Mouse (Mus musculus) cerebellum, postnatal 36 days (tissue): ENCODE measurements around the gene Gm17651.

ENCODE experiments used
- DNase-seq, 2 experiments: peaks; one replicate each; pipeline ENCODE4 v3.0.0; 2021 to 2022; ENCODE audit warnings: mixed read lengths in 2 of 2

The Gm17651 gene

DNA sequence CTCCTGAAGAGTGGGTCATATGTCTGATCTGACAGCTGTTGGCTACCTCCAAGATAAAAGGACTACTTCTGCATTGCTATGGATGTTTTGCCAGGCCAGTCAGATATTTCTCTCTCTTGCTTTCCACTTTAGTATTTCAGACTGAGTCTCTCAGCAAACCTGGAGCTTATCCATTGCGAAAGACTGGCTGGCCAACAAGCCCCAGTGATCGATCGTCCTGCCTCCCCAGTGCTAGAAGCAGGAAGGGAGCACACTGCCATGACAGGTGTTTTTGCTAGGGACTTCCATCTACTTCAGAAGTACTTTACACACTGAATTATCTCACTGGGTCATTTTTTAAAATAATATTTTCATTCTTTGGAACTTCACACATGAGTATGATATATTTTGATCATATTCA, 3.9 kb upstream of the Gm17651 start:
- DNase-seq = no peak

GRCm38 (mm10) chr3:97676126-97676525, 1.6 kb upstream of the Gm17651 start:
- no peak for DNase-seq

DNA sequence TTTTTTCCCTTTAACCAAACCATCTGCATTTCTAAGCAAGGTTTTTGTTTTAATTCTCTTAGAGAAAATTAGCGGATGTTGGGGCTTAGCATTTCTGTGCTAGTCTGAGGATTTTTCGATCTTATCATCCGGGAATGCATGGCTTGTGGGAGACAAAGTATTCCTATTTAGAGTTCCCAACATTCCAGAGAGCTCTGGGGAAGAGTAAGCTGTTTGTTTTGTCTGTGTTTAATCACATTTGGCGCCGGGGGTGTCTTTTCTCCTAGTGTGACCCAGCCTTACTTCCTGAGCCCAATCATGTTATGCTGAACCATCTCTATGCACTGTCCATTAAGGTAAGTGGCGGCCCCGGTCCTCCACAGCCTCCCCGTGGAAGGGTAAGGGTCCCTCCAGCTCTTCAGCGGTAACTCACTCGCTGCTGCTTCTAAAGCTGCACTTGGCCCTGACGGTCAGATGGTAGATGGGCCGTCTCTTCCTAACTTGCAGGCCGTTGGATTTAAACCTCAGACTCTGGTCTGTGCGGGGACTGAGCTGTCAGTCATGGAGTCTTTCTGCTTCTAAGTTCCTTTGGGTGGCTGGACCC, 7.3 kb downstream of the Gm17651 start:
- no peak for DNase-seq

GRCm38 (mm10) chr3:97666154-97666553, 8.3 kb downstream of the Gm17651 start:
- DNase-seq = no peak

GRCm38 (mm10) chr3:97665525-97665924, 9.0 kb downstream of the Gm17651 start:
- DNase-seq = no peak

DNA sequence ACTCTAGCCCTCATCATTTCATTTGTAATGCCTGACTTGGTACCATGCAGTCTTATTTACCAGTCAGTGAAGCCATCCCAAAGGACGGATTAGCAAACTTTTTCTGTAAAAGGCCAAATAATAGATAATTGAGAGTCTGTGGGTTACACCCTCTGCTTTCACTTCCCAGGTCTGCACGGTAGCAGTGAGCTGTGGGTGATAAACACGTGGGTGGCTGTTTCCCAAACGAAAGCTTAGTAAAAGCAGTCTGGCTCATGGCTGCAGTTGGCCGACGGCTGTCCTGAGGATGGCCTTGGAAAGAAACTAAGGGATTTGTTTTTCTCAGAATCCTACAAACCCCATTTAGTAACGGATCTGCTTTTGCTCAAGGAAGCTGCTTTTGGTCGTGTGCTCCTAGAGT, 13.3 kb downstream of the Gm17651 start:
- no peak for DNase-seq

DNA sequence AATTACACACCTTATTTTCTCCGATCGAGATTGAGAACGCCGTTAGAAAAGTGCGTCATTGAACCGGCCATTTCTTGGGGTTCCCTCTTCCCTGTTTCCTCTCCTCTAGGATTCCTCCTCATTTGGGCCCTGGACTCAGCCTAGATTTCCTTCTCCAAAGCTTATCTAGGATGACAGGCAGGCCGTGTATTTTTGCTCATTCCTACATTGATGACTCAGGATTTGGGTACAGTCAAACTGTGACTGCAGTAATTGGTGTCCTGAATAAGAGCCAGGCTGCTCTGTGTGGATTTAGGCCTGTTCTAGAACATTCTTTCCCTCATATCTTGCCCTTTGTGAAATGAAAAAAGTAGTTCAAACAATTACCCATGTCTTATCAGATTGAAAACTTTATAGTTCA, 14.7 kb downstream of the Gm17651 start:
- no peak for DNase-seq

- DNase-seq = peak in 1 of 2 experiments; percentile 19
Measured at GRCm38 (mm10) chr3:97658426-97659193, 15.9 kb downstream of the Gm17651 start.

- DNase-seq = peak; percentile 99
Measured at GRCm38 (mm10) chr3:97657655-97658411, 16.7 kb downstream of the Gm17651 start, which contains the start of gene Prkab2. Prkab2 (plus strand) TSS chr3:97658193.

- no peak for DNase-seq
Measured at GRCm38 (mm10) chr3:97654901-97655300, 19.6 kb downstream of the Gm17651 start.

DNA sequence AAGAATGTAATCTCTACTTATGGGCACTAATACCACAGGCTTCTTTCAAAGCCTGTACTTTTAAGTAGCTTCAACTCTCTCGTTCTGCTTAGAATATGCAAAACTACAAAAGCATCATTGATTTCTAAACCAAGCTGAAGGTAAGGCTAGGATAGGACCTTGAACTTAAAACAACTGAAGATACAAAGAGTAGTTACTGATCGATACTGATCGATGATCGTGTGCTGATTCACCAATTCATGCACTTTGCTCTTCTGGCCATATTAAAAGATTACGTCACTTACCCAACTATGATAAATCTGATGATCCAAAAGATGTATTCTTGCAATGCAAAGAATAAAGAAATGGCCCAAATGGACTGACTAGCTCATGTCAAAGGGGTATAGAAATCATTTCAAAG, 20.7 kb downstream of the Gm17651 start:
- DNase-seq = no peak

GRCm38 (mm10) chr3:97651604-97652003, 22.9 kb downstream of the Gm17651 start:
- DNase-seq = no peak

DNA sequence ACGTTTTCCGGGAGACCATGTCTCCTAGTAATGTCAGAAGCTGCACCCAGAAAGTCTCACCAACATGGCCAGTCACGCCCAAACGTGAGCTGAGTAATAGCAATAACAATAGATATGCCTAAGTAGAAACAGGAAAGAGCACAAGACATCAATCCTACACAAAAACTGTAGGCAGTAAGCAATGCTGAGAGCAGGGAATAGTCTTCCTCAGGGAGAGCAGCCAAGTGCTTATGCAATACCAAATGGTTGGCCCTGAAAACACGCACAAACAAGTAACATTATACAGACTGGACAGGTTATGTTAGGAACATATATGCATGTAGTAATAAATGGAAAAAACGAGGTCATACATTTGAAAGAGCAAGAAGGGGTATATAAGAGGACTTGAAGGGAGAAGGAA, 25.0 kb downstream of the Gm17651 start:
- no peak for DNase-seq

GRCm38 (mm10) chr3:97649022-97649421, 25.5 kb downstream of the Gm17651 start:
- DNase-seq = no peak

- DNase-seq = no peak
Measured at GRCm38 (mm10) chr3:97648518-97648917, 26.0 kb downstream of the Gm17651 start.

DNA sequence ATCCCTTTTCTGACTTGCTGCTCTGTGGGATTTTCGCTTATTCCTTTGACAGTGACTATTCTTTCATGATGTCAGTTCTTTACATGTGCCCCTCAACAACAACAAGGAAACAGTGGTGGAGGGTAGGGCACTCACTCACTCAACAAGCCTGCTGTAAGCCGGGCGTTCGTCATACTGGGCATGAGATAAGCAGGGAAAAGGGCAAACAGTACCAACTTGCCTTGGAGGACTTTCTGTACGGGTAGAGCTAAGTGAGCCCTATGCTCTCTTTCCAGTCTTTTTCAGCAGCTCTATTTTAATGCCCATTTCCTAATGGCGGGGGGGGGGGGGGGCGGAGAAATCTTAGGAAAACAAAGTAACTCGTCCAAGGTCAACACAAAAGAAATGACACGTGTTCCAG, 32.5 kb downstream of the Gm17651 start:
- DNase-seq = no peak

GRCm38 (mm10) chr3:97641396-97641795, 33.1 kb downstream of the Gm17651 start:
- no peak for DNase-seq

DNA sequence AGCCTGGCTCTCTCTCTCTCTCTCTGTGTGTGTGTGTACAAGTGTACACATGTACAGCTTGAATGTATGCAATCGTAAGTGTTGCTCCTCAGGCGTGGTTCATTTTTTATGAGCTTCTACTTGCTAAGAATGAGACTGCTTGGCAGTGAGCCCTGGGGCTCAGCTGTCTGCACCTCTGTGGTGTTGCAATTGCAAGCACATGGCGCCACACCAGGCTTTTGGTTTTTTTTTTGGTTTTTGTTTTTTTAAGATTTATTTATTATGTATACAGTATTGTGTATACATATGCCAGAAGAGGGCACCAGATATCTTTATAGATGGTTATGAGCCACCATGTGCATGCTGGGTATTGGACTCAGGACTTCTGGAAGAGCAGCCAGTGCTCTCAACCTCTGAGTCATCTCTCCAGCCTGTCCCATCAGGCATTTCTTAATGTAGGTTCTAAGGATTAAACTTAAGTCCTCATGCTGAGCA, 40.2 kb downstream of the Gm17651 start:
- DNase-seq = no peak

DNA sequence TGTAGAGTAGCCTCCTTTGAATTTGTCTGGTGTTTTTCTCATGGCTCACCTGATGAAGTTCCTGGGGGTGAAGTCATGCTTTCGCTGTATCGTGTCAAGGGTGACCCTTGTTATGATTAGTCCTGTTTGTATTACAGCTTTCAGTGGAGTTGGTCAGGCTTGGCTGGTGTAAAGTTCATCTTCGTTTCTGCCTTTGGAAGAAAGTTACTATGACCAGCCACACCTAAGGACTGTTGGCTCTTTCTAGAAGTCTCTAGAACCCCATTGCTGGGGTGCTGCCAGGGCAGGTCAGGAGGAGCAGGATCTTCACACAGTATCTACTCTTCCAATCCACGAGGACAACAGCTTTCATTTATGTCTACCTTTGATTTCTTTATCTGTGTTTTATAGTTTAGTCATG, 41.0 kb downstream of the Gm17651 start:
- DNase-seq = no peak

DNA sequence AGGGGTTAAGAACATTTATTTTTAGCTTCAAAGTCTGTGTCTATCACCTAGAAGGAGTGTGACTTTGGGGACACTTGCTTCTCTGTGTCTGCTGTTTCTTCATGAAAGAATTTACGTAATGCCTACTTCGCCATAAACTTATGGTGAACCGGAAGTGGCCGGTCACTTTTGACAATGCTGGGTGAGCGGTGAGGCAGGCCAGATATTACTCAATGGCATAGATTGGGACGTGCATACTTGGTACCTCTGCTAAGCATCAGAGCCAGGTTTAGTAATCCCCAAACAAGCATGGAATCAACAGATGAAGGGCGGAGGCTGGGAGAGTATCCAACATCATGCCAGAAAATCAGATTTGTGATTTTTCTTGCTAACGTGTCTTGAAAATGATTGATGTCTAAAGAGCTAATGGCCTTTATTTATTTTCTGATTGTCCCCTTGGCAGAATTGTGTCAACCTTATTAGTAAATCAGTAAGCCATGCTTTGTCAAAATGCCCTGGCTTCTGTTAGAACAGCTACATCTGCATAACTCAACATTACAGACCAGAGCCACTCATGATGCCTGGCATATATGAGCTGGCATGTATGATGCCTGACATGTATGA, 43.1 kb downstream of the Gm17651 start:
- no peak for DNase-seq

- no peak for DNase-seq
Measured at GRCm38 (mm10) chr3:97630746-97631145, 43.7 kb downstream of the Gm17651 start.

DNA sequence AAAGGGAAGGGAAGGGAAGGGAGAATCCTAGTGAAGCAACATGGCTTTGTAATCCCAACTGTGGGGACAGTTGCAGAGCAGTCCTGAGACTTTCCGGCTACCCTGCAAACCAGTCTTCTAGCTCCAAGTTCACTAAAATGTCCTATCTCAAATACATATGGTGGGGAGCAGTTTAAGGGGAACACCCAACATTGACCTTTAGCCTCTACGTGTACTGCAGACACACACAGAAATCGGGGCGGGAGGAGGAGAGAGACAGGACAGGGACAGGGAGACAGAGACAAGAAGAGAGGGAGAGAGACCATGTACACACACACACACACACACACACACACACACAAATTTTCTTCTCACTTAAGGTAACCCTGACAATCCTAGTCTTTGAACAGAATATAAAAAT, 44.6 kb downstream of the Gm17651 start:
- no peak for DNase-seq

DNA sequence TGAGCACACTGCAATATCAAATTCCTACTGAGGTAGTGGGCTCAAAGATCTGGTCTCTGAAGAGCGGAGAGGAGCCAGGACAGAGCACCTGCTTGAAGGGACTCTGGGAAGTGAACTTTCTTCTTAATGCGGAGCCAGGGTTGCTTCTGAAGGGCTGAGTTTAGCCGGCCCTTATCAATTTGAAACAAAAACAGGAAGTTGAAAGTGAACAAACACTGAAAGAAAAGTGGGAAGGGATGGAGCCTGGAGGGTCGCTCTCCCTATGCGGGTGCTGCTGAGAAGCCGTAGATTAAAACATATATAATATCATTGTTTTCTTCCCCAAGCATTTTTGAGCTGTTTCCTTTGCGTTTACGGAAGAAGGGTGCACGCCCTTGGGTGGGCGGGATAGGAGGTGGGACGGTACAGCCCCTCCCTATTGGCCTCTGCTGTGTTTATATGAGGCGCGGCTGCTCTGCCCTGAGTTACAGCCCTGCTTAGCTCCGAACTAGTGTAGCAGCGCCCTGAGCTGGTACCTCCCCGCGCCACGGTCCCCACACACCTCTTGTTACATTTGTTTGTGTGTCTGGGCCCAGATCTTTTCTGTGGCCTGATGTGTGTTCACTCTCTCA, 46.0 kb downstream of the Gm17651 start, which contains the start of gene Fmo5:
Gene Fmo5 (plus strand): TSS at position 414 of the 611 bp plus-strand sequence.
- peak in 1 of 2 experiments; percentile 4 for DNase-seq
